Mouse (Mus musculus) forebrain, postnatal 0 days (tissue): Measurements from ENCODE around the gene Dnajc13. TPM values are rescaled to one million over a fixed set of nuclear protein-coding genes. Genes with fewer than 3 reads are reported as not detected.

Source experiments
- ATAC-seq: fragments of 200-750 bp; cut with Nextera tagmentation; 2 replicates; pipeline ENCODE4 v1.8.0; 2017; ENCODE audit warnings: mild to moderate bottlenecking, moderate library complexity
- DNase-seq: peaks from one replicate; pipeline ENCODE4 v3.0.0-alpha.2; 2015
- H3K27ac ChIP-seq: fragments of 300-500 bp; sonication (generic); 2 replicates; pipeline ENCODE4 v1.5.1; 2014; ENCODE audit warnings: low read depth, mild to moderate bottlenecking, antibody characterized with exemption, low read length, moderate library complexity, mixed read lengths
- H3K27me3 ChIP-seq: fragments of 300-500 bp; sonication (generic); 2 replicates; pipeline ENCODE4 v1.6.1; 2014; ENCODE audit warnings: mild to moderate bottlenecking, low read length, mixed read lengths; ENCODE audit not compliant: insufficient read depth
- H3K36me3 ChIP-seq: fragments of 300-500 bp; sonication (generic); 2 replicates; pipeline ENCODE4 v1.6.1; 2014; ENCODE audit warnings: mild to moderate bottlenecking, moderate library complexity; ENCODE audit not compliant: insufficient read depth
- H3K4me1 ChIP-seq: fragments of 300-500 bp; sonication (generic); 2 replicates; pipeline ENCODE4 v1.6.1; 2014; ENCODE audit warnings: antibody characterized with exemption; ENCODE audit not compliant: insufficient read depth
- H3K4me2 ChIP-seq: fragments of 300-500 bp; sonication (generic); 2 replicates; pipeline ENCODE4 v1.6.1; 2014; ENCODE audit warnings: low read depth, mild to moderate bottlenecking, moderate library complexity
- H3K4me3 ChIP-seq: fragments of 300-500 bp; sonication (generic); 2 replicates; pipeline ENCODE4 v1.5.1; 2014; ENCODE audit warnings: low read depth, low read length, mixed read lengths
- H3K9ac ChIP-seq: fragments of 300-500 bp; sonication (generic); 2 replicates; pipeline ENCODE4 v1.6.1; 2014; ENCODE audit warnings: mild to moderate bottlenecking
- H3K9me3 ChIP-seq: fragments of 300-500 bp; sonication (generic); 2 replicates; pipeline ENCODE4 v1.6.1; 2016; ENCODE audit warnings: low read length
- CTCF ChIP-seq: sonication (generic); IDR thresholded peaks from 2 replicates; pipeline ENCODE4 v1.5.1; 2016; ENCODE audit warnings: antibody characterized with exemption, control low read depth, low read depth
- WGBS: fragments of 180-500 bp; shearing (Covaris S2); extraction: QIAGEN DNeasy Blood & Tissue Kit; methylation state at CpG from one replicate; pipeline ENCODE4 v1.1.7; 2014; 5-methylcytosine and 5-hydroxymethylcytosine counted together
- polyA plus RNA-seq: library from polyadenylated mRNA; unstranded; fragments of >200 nt; fragmentation: Nextera tagmentation; extraction: Ambion mirVana; gene quantifications from 2 replicates; pipeline ENCODE4 v1.2.1, GENCODE M21; 2015
- total RNA-seq: library from RNA; depleted of rRNA; stranded (reverse); fragments of >200 nt; gene quantifications from 2 replicates; pipeline ENCODE4 v1.2.3, GENCODE M21; 2014

The Dnajc13 gene
- total and polyA plus RNA-seq, 2 experiments from 2014 or later: 11.6 to 52.2 TPM

- Histone ChIP-seq H3K4me1 (peaks cover 14% of the 10 kb centered on the region), H3K4me2 (no peak overlapping the region), H3K27me3 (no peaks in the 10 kb centered on the region), H3K9me3 (no peaks in the 10 kb centered on the region), H3K36me3 (no peaks in the 10 kb centered on the region), H3K9ac (no peak overlapping the region), H3K4me3 (no peak overlapping the region), H3K27ac (0 out of 2 replicates have a peak overlapping the region, but pooled peaks have one; percentile 21)
- ATAC-seq (0 out of 2 replicates have a peak, but pooled peaks have one; percentile 28), DNase-seq (peak; percentile 51)
- TF ChIP-seq CTCF: no peak
- 16% methylated on average over 5 of the region's 5 CpGs for WGBS
These were observed 139.1 kb downstream of the Dnajc13 start for GRCm38 (mm10) chr9:104123622-104124021.

GRCm38 (mm10) chr9:104123101-104123500 lies 139.6 kb downstream of the Dnajc13 start:
- Histone ChIP-seq H3K27ac (0 out of 2 replicates have a peak overlapping the region, but pooled peaks have one; percentile 21), H3K9ac (no peak overlapping the region), H3K36me3 (no peaks in the 10 kb centered on the region), H3K4me1 (peaks cover 9% of the 10 kb centered on the region), H3K4me2 (no peak overlapping the region), H3K27me3 (no peaks in the 10 kb centered on the region), H3K4me3 (no peak overlapping the region), H3K9me3 (no peaks in the 10 kb centered on the region)
- DNase-seq: no peak
- TF ChIP-seq CTCF: peak; percentile 19; the same call in 1 of the 2 replicates
- ATAC-seq: no peak
- 85% methylated on average over 5 of the region's 5 CpGs for WGBS

- no peaks in the 10 kb centered on the region for H3K27me3 ChIP-seq
- TF ChIP-seq CTCF: no peak
- H3K9ac ChIP-seq: no peak overlapping the region
- DNase-seq (no peak), ATAC-seq (no peak)
- 84% methylated on average over 5 of the region's 5 CpGs for WGBS
- H3K36me3 ChIP-seq: no peaks in the 10 kb centered on the region
- no peaks in the 10 kb centered on the region for H3K4me1 ChIP-seq
- H3K4me3 ChIP-seq: no peak overlapping the region
- no peak overlapping the region for H3K4me2 ChIP-seq
- H3K9me3 ChIP-seq: no peaks in the 10 kb centered on the region
- H3K27ac ChIP-seq: no peak overlapping the region
These were observed 153.6 kb downstream of the Dnajc13 start for GRCm38 (mm10) chr9:104109151-104109550.

GRCm38 (mm10) chr9:104108571-104109143 lies 154.1 kb downstream of the Dnajc13 start:
- no peaks in the 10 kb centered on the region for H3K4me1 ChIP-seq
- ATAC-seq: no peak
- DNase-seq: no peak
- WGBS: 72% methylated on average over 2 of the region's 2 CpGs
- no peak overlapping the region for H3K4me2 ChIP-seq
- no peak overlapping the region for H3K4me3 ChIP-seq
- no peak for TF ChIP-seq CTCF
- H3K9me3 ChIP-seq: no peaks in the 10 kb centered on the region
- no peak overlapping the region for H3K27ac ChIP-seq
- no peaks in the 10 kb centered on the region for H3K27me3 ChIP-seq
- no peak overlapping the region for H3K9ac ChIP-seq
- H3K36me3 ChIP-seq: no peaks in the 10 kb centered on the region

GRCm38 (mm10) chr9:104107482-104107881 lies 155.2 kb downstream of the Dnajc13 start:
- no peak for DNase-seq
- no peak overlapping the region for H3K4me2 ChIP-seq
- H3K4me3 ChIP-seq: no peak overlapping the region
- H3K9ac ChIP-seq: no peak overlapping the region
- WGBS: 78% methylated on average over 6 of the region's 6 CpGs
- H3K9me3 ChIP-seq: no peaks in the 10 kb centered on the region
- TF ChIP-seq CTCF: no peak
- ATAC-seq: no peak
- H3K4me1 ChIP-seq: no peaks in the 10 kb centered on the region
- no peaks in the 10 kb centered on the region for H3K27me3 ChIP-seq
- no peak overlapping the region for H3K27ac ChIP-seq
- no peaks in the 10 kb centered on the region for H3K36me3 ChIP-seq

GRCm38 (mm10) chr9:104106930-104107329 lies 155.8 kb downstream of the Dnajc13 start:
- WGBS: 76% methylated on average over 9 of the region's 9 CpGs
- no peak for ATAC-seq
- no peak overlapping the region for H3K4me2 ChIP-seq

GRCm38 (mm10) chr9:104104986-104105385 lies 157.7 kb downstream of the Dnajc13 start:
- H3K9ac ChIP-seq: no peak overlapping the region
- H3K27ac ChIP-seq: no peak overlapping the region
- H3K4me1 ChIP-seq: no peaks in the 10 kb centered on the region
- no peak overlapping the region for H3K4me3 ChIP-seq
- no peaks in the 10 kb centered on the region for H3K36me3 ChIP-seq
- H3K9me3 ChIP-seq: no peaks in the 10 kb centered on the region
- no peaks in the 10 kb centered on the region for H3K27me3 ChIP-seq
- no peak for TF ChIP-seq CTCF
- DNase-seq (no peak), ATAC-seq (no peak)
- H3K4me2 ChIP-seq: no peak overlapping the region
- 82% methylated on average over 2 of the region's 2 CpGs for WGBS

More at GRCm38 (mm10) chr9:104106930-104107329, 155.8 kb downstream of the Dnajc13 start:
- Histone ChIP-seq H3K36me3 (no peaks in the 10 kb centered on the region), H3K27ac (no peak overlapping the region), H3K4me1 (no peaks in the 10 kb centered on the region), H3K9ac (no peak overlapping the region), H3K9me3 (no peaks in the 10 kb centered on the region), H3K27me3 (no peaks in the 10 kb centered on the region), H3K4me3 (no peak overlapping the region)
- no peak for TF ChIP-seq CTCF
- no peak for DNase-seq
